Mouse (Mus musculus): Measurements from ENCODE around the gene Prrx2. TPM values are rescaled to one million over a fixed set of nuclear protein-coding genes. Genes with fewer than 3 reads are reported as not detected.

Prrx2 gene
- polyA plus RNA-seq (2021) = 7.1 TPM

DNA sequence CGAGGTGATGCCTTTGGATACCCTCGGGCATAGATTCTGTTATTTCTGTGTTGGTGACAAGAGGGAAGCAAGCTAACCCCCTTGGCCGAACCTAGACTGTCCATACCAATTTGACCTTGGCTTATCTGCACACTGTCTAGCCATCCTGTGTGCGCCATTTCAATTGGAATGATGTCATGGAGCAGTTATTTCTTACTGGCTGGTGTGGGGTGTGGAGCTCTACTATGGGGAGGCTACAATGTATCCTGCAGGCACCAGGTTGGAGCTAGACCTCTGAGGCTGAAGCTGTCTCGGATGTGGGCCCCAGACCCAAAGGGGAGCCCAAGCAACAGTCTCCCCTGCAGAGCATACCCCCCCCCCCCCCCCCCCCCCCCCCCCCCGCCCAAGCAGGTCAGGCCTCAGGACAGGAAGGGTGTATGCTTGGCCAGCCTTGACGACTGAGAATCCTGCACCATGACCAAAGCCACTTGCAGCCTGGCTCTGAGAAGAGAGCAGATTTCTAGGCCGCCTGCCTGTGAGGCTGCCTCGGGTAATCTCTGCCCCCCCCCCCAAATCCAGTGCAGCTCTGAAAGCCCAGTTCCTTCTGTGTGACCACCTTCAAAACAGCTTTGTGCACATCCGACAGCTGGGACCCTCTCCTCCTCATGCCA, at the start of gene Prrx2:
Gene Prrx2 (plus strand): TSS at position 600 of the 650 bp plus-strand sequence.
- CTCF ChIA-PET = no interaction called here
- no peaks in the 10 kb centered on the region for H3K27me3 ChIP-seq
- POLR2A ChIA-PET = interaction anchor here (0.8 kb wide), 1 partner anchor 9 kb away, joined by 3 read pairs; no protein-coding TSS in a partner anchor
- in situ Hi-C loops (cut with MboI; ENCODE audit: low pct_unique_long_range_greater_than_20kb) = no loop called here
- no peak for TF ChIP-seq CTCF (IDR thresholded peaks at IDR 0.05)
- ATAC-seq (no peak), DNase-seq (ENCODE audit: low read depth, low spot score) (no peak)

DNA sequence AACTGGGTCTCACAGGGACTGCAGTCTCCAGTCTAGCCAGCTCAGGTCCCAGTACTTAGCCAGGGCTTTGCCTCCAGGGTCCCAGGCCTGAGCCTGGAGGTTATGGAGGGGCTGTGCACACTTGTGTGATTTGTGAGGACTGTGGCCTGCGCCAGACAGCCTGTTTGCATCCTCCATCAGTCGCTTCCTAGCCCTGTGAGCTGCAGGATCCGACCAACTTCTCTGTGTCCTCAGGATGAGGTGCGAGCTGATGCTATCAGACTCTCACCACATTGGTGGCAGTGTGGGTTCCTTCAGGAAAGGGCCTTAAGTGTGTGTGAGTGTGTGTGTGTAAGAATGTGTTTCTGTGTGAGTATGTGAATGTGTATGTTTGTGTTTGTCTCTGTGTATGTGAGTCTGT, 47.3 kb upstream of the Prrx2 start:
- CTCF ChIA-PET = interaction anchor here (1.8 kb wide), 1 partner anchor 347 kb away, joined by 6 read pairs; no protein-coding TSS in a partner anchor
- in situ Hi-C loops (cut with MboI; ENCODE audit: low pct_unique_long_range_greater_than_20kb) = no loop called here
- no peak for TF ChIP-seq CTCF (IDR thresholded peaks at IDR 0.05)
- no peaks in the 10 kb centered on the region for H3K27me3 ChIP-seq
- POLR2A ChIA-PET = interaction anchor here (2.6 kb wide), 1 partner anchor 79 kb away, joined by 7 read pairs; no protein-coding TSS in a partner anchor
- ATAC-seq (no peak), DNase-seq (ENCODE audit: low read depth, low spot score) (no peak)

DNA sequence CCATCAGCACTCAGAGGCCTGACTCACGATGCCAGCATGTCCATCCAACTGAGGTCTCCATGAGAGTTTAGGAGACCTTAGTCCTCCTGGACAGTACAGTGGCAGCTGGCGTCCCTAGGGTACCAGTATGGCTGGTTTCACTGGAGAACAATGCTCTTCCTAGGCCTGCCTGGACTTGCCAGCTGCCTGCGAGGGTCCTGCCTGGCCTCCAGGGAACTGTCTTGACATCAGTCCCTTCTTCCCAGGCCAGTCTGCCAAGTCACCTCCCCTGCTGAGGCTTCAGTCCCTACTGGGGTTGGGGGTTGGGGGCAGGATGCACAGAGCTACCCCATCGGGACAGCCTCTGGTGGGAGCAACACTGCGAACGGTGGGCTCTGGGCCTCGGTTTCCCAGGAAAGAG, 42.7 kb upstream of the Prrx2 start:
- CTCF ChIA-PET = interaction anchor here (0.7 to 1.8 kb wide), 3 partner anchors 74 to 191 kb away, joined by 3 to 6 read pairs (median 3); no protein-coding TSS in a partner anchor
- ATAC-seq = no peak
- in situ Hi-C loops (cut with MboI; ENCODE audit: low pct_unique_long_range_greater_than_20kb) = loop anchor here (5.0 kb wide), 4 partner anchors 75 to 355 kb away; no protein-coding TSS in a partner anchor

DNA sequence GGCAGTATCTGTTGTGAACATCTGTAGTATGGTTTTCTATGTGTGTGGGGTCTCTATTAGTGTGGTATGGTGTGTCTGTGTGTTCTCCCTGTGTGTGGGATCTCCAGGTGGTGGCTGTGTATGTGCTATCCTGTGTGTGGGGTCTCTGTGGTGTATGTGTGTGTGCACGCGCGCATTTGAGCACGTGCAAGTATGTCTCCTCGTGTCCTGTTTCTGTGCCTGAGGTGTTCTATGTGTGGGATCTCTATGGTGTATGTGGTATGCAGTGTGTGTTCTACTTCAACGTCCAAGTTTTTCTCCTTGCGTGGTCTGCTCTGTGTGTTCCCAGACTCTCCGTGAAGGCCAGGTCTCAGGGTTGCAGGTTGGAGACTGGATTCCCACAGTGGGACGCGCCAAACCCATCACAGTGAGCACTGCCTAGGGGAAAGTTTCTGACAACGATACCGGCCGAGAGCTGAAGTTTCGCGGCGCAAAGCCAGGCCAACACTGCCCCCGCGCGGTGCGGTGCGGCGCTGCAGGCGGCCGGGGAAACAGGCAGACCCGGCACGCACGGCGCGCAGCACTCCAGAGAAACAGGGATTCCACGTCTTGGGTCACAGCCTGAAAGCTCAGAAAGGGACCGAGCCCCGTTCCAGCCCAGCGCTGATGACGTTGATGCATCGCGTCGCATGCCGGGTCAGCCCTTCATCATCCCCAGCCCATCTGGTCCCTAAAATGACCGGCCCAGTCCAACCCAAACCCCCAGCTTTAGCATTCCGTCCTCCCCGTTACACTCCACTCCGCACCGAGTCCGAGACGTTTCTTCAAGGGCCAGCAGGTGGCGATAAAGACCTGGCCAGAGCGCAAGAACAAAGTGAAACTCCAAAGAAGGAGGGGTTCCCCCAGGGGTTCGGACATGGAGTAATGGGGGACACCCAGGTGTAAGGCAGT, 40.3 kb upstream of the Prrx2 start:
- peak; percentile 49 for ATAC-seq
- TF ChIP-seq CTCF (IDR thresholded peaks at IDR 0.05) = no peak
- POLR2A ChIA-PET = interaction anchor here (0.5 to 3.3 kb wide), 10 partner anchors 15 to 354 kb away, joined by 3 to 28 read pairs (median 4); no protein-coding TSS in a partner anchor
- DNase-seq (ENCODE audit: low read depth, low spot score) = peak; percentile 67
- H3K27me3 ChIP-seq = no peaks in the 10 kb centered on the region
- CTCF ChIA-PET = interaction anchor here (0.6 to 3.4 kb wide), 21 partner anchors 11 to 365 kb away, joined by 3 to 20 read pairs (median 4); partner anchors contain the start of genes Cstad, Ntmt1 and Ptges
- in situ Hi-C loops (cut with MboI; ENCODE audit: low pct_unique_long_range_greater_than_20kb) = loop anchor here (5.0 kb wide), 4 partner anchors 77 to 357 kb away; no protein-coding TSS in a partner anchor

More for the DNA sequence above, 42.7 kb upstream of the Prrx2 start:
- POLR2A ChIA-PET = interaction anchor here (1.7 kb wide), 1 partner anchor 73 kb away, joined by 4 read pairs; no protein-coding TSS in a partner anchor
- TF ChIP-seq CTCF (IDR thresholded peaks at IDR 0.05) = no peak
- DNase-seq (ENCODE audit: low read depth, low spot score) = no peak
- no peaks in the 10 kb centered on the region for H3K27me3 ChIP-seq

DNA sequence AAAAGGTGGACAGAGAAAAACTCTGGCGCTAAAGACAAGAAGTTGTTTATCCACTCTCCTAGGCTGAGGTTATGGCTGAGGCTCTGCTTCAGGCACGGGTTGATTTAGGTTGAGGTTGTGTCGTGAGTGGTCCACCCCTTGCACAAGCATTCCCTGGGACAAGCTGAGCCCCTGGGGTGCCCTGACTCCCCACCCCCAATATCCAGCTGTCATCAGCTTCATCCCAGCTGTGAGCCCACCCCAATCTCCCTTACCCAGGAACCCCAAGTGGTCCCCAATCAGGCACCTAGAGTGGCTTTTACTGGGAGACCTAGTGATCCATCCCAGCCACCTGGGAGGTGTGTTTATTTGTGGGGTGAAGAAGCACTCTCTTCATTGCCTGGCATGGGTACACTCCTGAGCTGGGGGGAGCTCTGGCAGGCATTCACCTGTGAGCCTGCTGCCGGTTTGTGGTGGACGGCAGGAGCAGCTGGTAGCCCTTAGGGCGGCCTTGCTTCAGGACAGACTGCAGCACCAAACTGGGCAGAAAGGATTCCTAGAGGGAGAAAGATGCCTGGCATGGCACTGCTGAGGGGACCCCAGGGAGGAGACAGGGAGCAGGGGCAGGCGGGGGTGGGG, 39.4 kb upstream of the Prrx2 start:
- DNase-seq (ENCODE audit: low read depth, low spot score) = no peak
- ChIA-PET POLR2A (interaction anchor here (0.6 to 3.3 kb wide), 12 partner anchors 13 to 355 kb away, joined by 3 to 28 read pairs (median 4); no protein-coding TSS in a partner anchor), CTCF (interaction anchor here (0.6 to 3.4 kb wide), 18 partner anchors 10 to 366 kb away, joined by 3 to 20 read pairs (median 4); partner anchors contain the start of genes Cstad and Ntmt1)
- no peak for TF ChIP-seq CTCF (IDR thresholded peaks at IDR 0.05)
- in situ Hi-C loops (cut with MboI; ENCODE audit: low pct_unique_long_range_greater_than_20kb) = no loop called here
- ATAC-seq = no peak
- no peaks in the 10 kb centered on the region for H3K27me3 ChIP-seq

DNA sequence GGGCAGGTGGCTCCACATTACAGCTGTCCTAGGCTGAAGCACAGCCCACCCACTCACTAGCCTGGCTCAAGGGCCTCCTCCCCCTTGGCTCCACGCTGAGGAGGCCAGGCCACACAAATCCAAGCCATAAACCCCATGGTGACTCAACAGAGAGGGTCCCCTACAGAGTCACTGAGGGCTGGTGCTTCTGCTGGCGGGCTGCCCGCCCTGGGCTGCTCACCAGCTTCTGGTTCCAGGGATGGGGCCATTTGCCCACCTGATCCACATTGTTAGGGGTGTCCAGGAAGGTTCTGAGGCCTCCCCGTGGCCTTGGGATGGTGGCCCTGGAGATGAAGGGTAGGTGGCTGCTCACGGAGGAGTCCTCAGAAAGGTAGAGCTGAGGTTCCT, 38.9 kb upstream of the Prrx2 start:
- POLR2A ChIA-PET = interaction anchor here (0.5 to 3.3 kb wide), 10 partner anchors 13 to 355 kb away, joined by 3 to 28 read pairs (median 4); no protein-coding TSS in a partner anchor
- in situ Hi-C loops (cut with MboI; ENCODE audit: low pct_unique_long_range_greater_than_20kb) = no loop called here
- DNase-seq (ENCODE audit: low read depth, low spot score) (peak; percentile 39), ATAC-seq (no peak)
- no peaks in the 10 kb centered on the region for H3K27me3 ChIP-seq
- no peak for TF ChIP-seq CTCF (IDR thresholded peaks at IDR 0.05)
- CTCF ChIA-PET = interaction anchor here (0.9 to 3.4 kb wide), 8 partner anchors 10 to 360 kb away, joined by 3 to 20 read pairs (median 6); partner anchors contain the start of gene Ntmt1

DNA sequence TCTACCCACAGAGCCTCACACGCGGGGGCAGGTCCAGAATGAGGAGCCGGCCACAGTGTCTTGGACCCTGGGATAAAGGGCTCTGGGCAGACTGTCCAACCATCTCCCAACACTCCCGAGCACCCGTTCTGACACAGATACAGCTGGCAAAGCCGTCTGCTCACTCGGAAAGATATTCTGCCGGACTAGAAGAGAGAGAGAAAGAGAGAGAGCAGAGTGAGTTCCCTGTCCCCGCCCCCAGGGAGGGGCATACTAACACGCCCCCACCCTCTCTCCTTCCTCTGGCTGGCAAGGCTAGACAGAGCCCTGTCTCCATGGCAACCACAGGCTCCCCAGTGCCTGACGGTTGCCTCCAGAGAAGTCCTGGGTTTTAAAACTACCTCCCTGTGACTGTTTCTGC, 38.4 kb upstream of the Prrx2 start:
- peak; percentile 64 for DNase-seq (ENCODE audit: low read depth, low spot score)
- peak; percentile 15 for ATAC-seq
- H3K27me3 ChIP-seq = no peaks in the 10 kb centered on the region
- in situ Hi-C loops (cut with MboI; ENCODE audit: low pct_unique_long_range_greater_than_20kb) = no loop called here
- TF ChIP-seq CTCF (IDR thresholded peaks at IDR 0.05) = no peak
- ChIA-PET CTCF (interaction anchor here (0.9 to 3.4 kb wide), 5 partner anchors 9 to 131 kb away, joined by 3 to 20 read pairs (median 6); partner anchors contain the start of gene Ntmt1), POLR2A (interaction anchor here (0.5 to 3.3 kb wide), 7 partner anchors 13 to 356 kb away, joined by 3 to 28 read pairs (median 4); no protein-coding TSS in a partner anchor)

DNA sequence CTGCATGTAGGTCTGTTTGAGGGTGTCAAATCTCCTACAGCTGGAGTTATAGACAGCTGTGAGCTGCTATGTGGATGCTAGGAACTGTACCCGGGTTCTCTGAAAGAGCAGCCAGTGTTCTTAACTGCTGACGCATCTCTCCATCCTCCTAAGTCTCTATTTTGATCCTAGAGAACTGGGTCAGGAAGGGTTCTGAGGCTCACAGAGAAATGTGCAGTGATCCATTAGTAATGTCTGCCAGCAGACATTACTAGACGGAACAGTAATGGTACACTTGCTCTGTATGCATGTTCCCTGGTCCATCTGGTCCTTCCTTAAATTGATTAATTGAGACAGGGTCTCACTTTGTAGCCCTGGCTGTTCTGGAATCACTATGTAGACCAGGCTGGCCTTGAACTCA, 35.3 kb upstream of the Prrx2 start:
- TF ChIP-seq CTCF (IDR thresholded peaks at IDR 0.05) = no peak
- no peak for DNase-seq (ENCODE audit: low read depth, low spot score)
- POLR2A ChIA-PET = interaction anchor here (0.7 kb wide), 1 partner anchor 9 kb away, joined by 3 read pairs; no protein-coding TSS in a partner anchor
- CTCF ChIA-PET = no interaction called here
- H3K27me3 ChIP-seq = no peaks in the 10 kb centered on the region
- in situ Hi-C loops (cut with MboI; ENCODE audit: low pct_unique_long_range_greater_than_20kb) = no loop called here
- ATAC-seq = no peak

DNA sequence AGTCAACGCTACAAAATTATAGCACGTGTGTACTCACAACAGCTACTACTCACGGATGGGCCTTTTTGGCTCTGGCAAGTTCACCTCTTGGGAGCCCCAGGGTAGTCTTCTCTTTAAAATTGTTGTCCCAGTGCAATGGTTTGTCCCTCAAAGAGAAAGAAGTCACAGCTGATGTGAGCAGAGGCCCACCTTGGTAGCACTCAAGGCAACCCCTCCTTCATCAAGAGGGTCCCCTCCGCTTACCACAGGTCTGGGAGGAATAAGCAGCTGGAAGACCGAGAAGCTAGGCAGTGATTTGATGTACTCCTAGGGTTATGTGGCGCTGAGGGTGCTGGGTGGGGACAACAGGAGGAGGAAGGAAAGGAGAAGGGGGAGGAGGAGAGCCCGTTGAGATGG, 34.1 kb upstream of the Prrx2 start:
- no peak for TF ChIP-seq CTCF (IDR thresholded peaks at IDR 0.05)
- CTCF ChIA-PET = no interaction called here
- ATAC-seq (no peak), DNase-seq (ENCODE audit: low read depth, low spot score) (no peak)
- POLR2A ChIA-PET = no interaction called here
- H3K27me3 ChIP-seq = no peaks in the 10 kb centered on the region
- in situ Hi-C loops (cut with MboI; ENCODE audit: low pct_unique_long_range_greater_than_20kb) = no loop called here
